Comparison of ENCODE assay signal across 9 mouse cellular contexts in the genomic region with DNA sequence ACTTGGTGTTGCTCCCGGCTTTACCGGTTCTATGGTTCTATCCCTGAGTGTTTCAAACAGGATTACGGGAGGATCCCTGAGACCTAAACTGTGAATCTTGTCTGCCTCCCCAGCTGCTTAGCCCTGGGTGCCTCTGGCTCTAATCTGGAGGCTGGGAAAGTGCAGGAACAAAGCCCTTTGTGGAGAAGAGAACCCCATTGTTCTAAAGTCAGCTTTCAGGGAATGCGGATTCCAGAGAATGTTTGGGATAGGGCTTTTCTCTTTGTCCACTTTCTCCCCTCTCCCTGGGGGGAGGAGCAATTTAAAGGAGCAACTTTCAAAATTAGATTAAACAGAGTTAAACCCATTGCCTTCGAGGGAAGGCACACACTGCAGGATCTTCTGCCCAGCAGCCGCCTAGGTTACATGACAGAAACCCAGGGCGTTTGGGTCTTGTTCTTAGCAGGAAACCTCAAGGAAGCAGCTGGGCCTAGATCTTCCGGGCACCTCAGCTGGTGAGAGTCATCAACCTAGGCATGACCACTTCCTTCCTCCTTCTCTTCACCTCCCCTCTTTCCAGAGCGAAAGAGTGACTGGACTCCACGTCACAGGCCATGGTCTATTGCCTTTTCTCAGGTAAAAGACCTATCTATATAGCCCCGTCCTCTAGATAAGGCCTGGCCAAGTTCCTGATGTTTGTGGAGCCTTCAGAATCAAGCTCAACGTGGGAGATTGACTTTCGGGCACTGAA. TPM values are rescaled to one million over a fixed set of nuclear protein-coding genes. Genes with fewer than 3 reads are reported as not detected.
DNase-seq lines count a peak whose midpoint lies in the region; ATAC-seq lines count a peak whose summit lies in the region.
"Had no signal": no experiment of that assay in that cellular context is flagged by ENCODE, and none has a peak within 500 bp of the region (broad histone marks: within the 10 kb centered on the region; RNA-seq: fewer than 3 reads in every experiment).

No protein-coding gene starts in this region.

- no peaks in the 10 kb centered on the region for H3K36me3 ChIP-seq in hindbrain, embryonic 16.5 days (ENCODE audit: control insufficient read depth, insufficient read depth, low read length)
- no peaks in the 10 kb centered on the region for H3K36me3 ChIP-seq in midbrain, embryonic 14.5 days (ENCODE audit: control insufficient read depth, insufficient read depth, low read length)

- intact Hi-C loops in left cerebral cortex, postnatal 4 days (cut with DNase I) = loop anchor here (5.0 kb wide), 1 partner anchor 81 kb away; no protein-coding TSS in a partner anchor

- peak; percentile 94 for DNase-seq in heart, adult 11 months
- no peak for DNase-seq in heart, adult 8-10 months (ENCODE audit: low spot score)
- DNase-seq in R1 (ENCODE audit: low read depth, low spot score) = peak; percentile 60
- DNase-seq in midbrain, embryonic 14.5 days = no peak
- no peak for DNase-seq in yolk sac, embryonic 10.5 days (ENCODE audit: low spot score)
- DNase-seq in cerebellum, adult 18-20 months = no peak
- DNase-seq in left cerebral cortex, postnatal 4 days = no peak

- H3K9me3 ChIP-seq in hindbrain, embryonic 16.5 days (ENCODE audit: control insufficient read depth, low read length) = no peaks in the 10 kb centered on the region
- H3K9me3 ChIP-seq in midbrain, embryonic 14.5 days (ENCODE audit: control insufficient read depth, low read length) = no peaks in the 10 kb centered on the region

- WGBS in hindbrain, embryonic 16.5 days = 40% methylated on average over 13 of the region's 13 CpGs
- 31% methylated on average over 13 of the region's 13 CpGs for WGBS in midbrain, embryonic 14.5 days

- H3K27ac ChIP-seq in hindbrain, embryonic 16.5 days (ENCODE audit: low read depth, low read length) = no peak overlapping the region
- H3K27ac ChIP-seq in midbrain, embryonic 14.5 days (replicated peaks; ENCODE audit: low read depth, low read length) = no peak overlapping the region; the same call in 1 of the 2 replicates

- no peak for ATAC-seq in hindbrain, embryonic 16.5 days
- ATAC-seq in midbrain, embryonic 14.5 days (ENCODE audit: low FRiP score, low TSS enrichment) = 0 out of 2 replicates have a peak, but pooled peaks have one; percentile 1

- H3K4me2 ChIP-seq in hindbrain, embryonic 16.5 days (ENCODE audit: low read length) = peak overlapping the region; percentile 94
- peak overlapping the region; percentile 99 for H3K4me2 ChIP-seq in midbrain, embryonic 14.5 days (ENCODE audit: low read length)

- H3K4me3 ChIP-seq in hindbrain, embryonic 16.5 days (ENCODE audit: low read length) = peak overlapping the region; percentile 75
- H3K4me3 ChIP-seq in midbrain, embryonic 14.5 days (replicated peaks; ENCODE audit: low read depth, low read length) = 0 out of 2 replicates have a peak overlapping the region, but pooled peaks have one; percentile 63

- H3K27me3 ChIP-seq in hindbrain, embryonic 16.5 days (replicated peaks; ENCODE audit: control insufficient read depth, insufficient read depth, low read length) = no peaks in the 10 kb centered on the region
- 0 out of 2 replicates have a peak, but pooled peaks cover 9% of the 10 kb centered on the region for H3K27me3 ChIP-seq in midbrain, embryonic 14.5 days (ENCODE audit: control insufficient read depth, insufficient read depth, low read length)

- H3K9ac ChIP-seq in hindbrain, embryonic 16.5 days (ENCODE audit: low read depth, low read length) = no peak overlapping the region; the same call in 1 of the 2 replicates
- no peak overlapping the region for H3K9ac ChIP-seq in midbrain, embryonic 14.5 days (replicated peaks; ENCODE audit: low read length)

- peaks cover 12% of the 10 kb centered on the region for H3K4me1 ChIP-seq in hindbrain, embryonic 16.5 days (ENCODE audit: control insufficient read depth, insufficient read depth, low read depth, low read length)
- peaks cover 19% of the 10 kb centered on the region for H3K4me1 ChIP-seq in midbrain, embryonic 14.5 days (ENCODE audit: control insufficient read depth, insufficient read depth, low read length)

RNA-seq across cellular contexts. Expression of a gene that starts 1.0 kb away (rescaled TPM):
- total RNA-seq in heart, adult 8-10 months (2022) = 10 to 100 TPM in 2 of 4 experiments, 1 to 10 TPM in 2; 7.8 to 12.3 (median 10.1) TPM
- 26.4 and 27.2 TPM in 2 replicates for polyA plus RNA-seq in hindbrain, embryonic 16.5 days (2015; fragmentation: Nextera tagmentation; extraction: Ambion mirVana)
- 16.1 and 21.0 TPM in 2 replicates for polyA plus RNA-seq in midbrain, embryonic 14.5 days (2014; fragmentation: Nextera tagmentation; extraction: Ambion mirVana)
- 10 to 100 TPM; 50.2 to 51.0 TPM for total RNA-seq in left cerebral cortex, postnatal 4 days (2021)

RNA-seq across cellular contexts. Expression of a gene that starts 41.5 kb away (rescaled TPM):
- 1 to 10 TPM; 5.0 to 6.4 (median 6.3) TPM for total RNA-seq in heart, adult 8-10 months (2022)
- polyA plus RNA-seq in hindbrain, embryonic 16.5 days (2015; fragmentation: Nextera tagmentation; extraction: Ambion mirVana) = 6.2 and 12.0 TPM in 2 replicates
- polyA plus RNA-seq in midbrain, embryonic 14.5 days (2014; fragmentation: Nextera tagmentation; extraction: Ambion mirVana) = 13.9 and 14.8 TPM in 2 replicates
- total RNA-seq in left cerebral cortex, postnatal 4 days (2021) = 10 to 100 TPM; 14.3 to 15.5 TPM

RNA-seq across cellular contexts. Expression of a gene that starts 55.7 kb away (rescaled TPM):
- not detected for total RNA-seq in heart, adult 8-10 months (2022)
- 10.4 and 15.0 TPM in 2 replicates for polyA plus RNA-seq in hindbrain, embryonic 16.5 days (2015; fragmentation: Nextera tagmentation; extraction: Ambion mirVana)
- polyA plus RNA-seq in midbrain, embryonic 14.5 days (2014; fragmentation: Nextera tagmentation; extraction: Ambion mirVana) = 7.6 and 8.6 TPM in 2 replicates
- total RNA-seq in left cerebral cortex, postnatal 4 days (2021) = 10 to 100 TPM; 41.8 to 59.9 TPM
- total RNA-seq: heart, adult 18-20 months had no signal

Comparison
In these comparisons a context has a peak if more than half of its experiments do, and no peak if none do; other contexts are left out.
1. DNase-seq: peak in heart, adult 11 months (single experiment) and R1 (single experiment); none in heart, adult 8-10 months (single experiment), midbrain, embryonic 14.5 days (single experiment), yolk sac, embryonic 10.5 days (single experiment), cerebellum, adult 18-20 months (0 of 2) and left cerebral cortex, postnatal 4 days (single experiment).
2. RNA of a gene that starts 55.7 kb away (total RNA-seq): 41.8 to 59.9 TPM in left cerebral cortex, postnatal 4 days; not detected in heart, adult 8-10 months; every median in the first group is over 10 times any median in the second.